Mouse (Mus musculus): ENCODE results near the gene Alpk3. TPM values are rescaled to one million over a fixed set of nuclear protein-coding genes. Genes with fewer than 3 reads are reported as not detected.
"Not testable (repeated sequence)": the region's sequence is repeated elsewhere in the genome, so short reads cannot be mapped to it uniquely, and the experiment has no call there.

Gene Alpk3
- polyA plus RNA-seq, 1 experiment from 2014 or later = 0.55 TPM

- WGBS = 56% methylated on average over 7 of the region's 7 CpGs
- ATAC-seq (ENCODE audit: insufficient number of reproducible peaks, insufficient read depth, low FRiP score, low read depth) = no peak
- no peaks in the 10 kb centered on the region for H3K27me3 ChIP-seq (ENCODE audit: control insufficient read depth, insufficient read depth, low read length)
- no peaks in the 10 kb centered on the region for H3K4me1 ChIP-seq (ENCODE audit: control insufficient read depth, insufficient read depth, low read length)
- no peak overlapping the region for H3K27ac ChIP-seq (ENCODE audit: low read length)
- no peak overlapping the region for H3K4me3 ChIP-seq (ENCODE audit: low read depth, low read length)
- no peaks in the 10 kb centered on the region for H3K9me3 ChIP-seq (ENCODE audit: control insufficient read depth, low read depth, low read length)
- no peak overlapping the region for H3K4me2 ChIP-seq (replicated peaks; ENCODE audit: low read depth, low read length)
- H3K9ac ChIP-seq (replicated peaks; ENCODE audit: low read depth, low read length) = no peak overlapping the region
- no peaks in the 10 kb centered on the region for H3K36me3 ChIP-seq (ENCODE audit: control insufficient read depth, insufficient read depth, low read length)
Observed at GRCm38 (mm10) chr7:81139100-81139499, 81.7 kb downstream of the Alpk3 start.

- no peak for ATAC-seq (ENCODE audit: insufficient number of reproducible peaks, insufficient read depth, low FRiP score, low read depth)
- H3K4me3 ChIP-seq (ENCODE audit: low read depth, low read length) = no peak overlapping the region
- H3K4me2 ChIP-seq (replicated peaks; ENCODE audit: low read depth, low read length) = no peak overlapping the region
- WGBS = 83% methylated on average over 5 of the region's 5 CpGs
- no peak overlapping the region for H3K9ac ChIP-seq (replicated peaks; ENCODE audit: low read depth, low read length)
- H3K36me3 ChIP-seq (ENCODE audit: control insufficient read depth, insufficient read depth, low read length) = no peaks in the 10 kb centered on the region
- no peaks in the 10 kb centered on the region for H3K27me3 ChIP-seq (ENCODE audit: control insufficient read depth, insufficient read depth, low read length)
- H3K9me3 ChIP-seq (ENCODE audit: control insufficient read depth, low read depth, low read length) = no peaks in the 10 kb centered on the region
- no peaks in the 10 kb centered on the region for H3K4me1 ChIP-seq (ENCODE audit: control insufficient read depth, insufficient read depth, low read length)
- H3K27ac ChIP-seq (ENCODE audit: low read length) = no peak overlapping the region
Observed at GRCm38 (mm10) chr7:81139671-81140404, 82.4 kb downstream of the Alpk3 start.

GRCm38 (mm10) chr7:81141541-81141940, 84.1 kb downstream of the Alpk3 start:
- Histone ChIP-seq H3K4me1 (ENCODE audit: control insufficient read depth, insufficient read depth, low read length) (no peaks in the 10 kb centered on the region), H3K27ac (ENCODE audit: low read length) (no peak overlapping the region), H3K4me2 (replicated peaks; ENCODE audit: low read depth, low read length) (no peak overlapping the region), H3K9me3 (ENCODE audit: control insufficient read depth, low read depth, low read length) (no peaks in the 10 kb centered on the region), H3K9ac (replicated peaks; ENCODE audit: low read depth, low read length) (no peak overlapping the region), H3K4me3 (ENCODE audit: low read depth, low read length) (no peak overlapping the region), H3K36me3 (ENCODE audit: control insufficient read depth, insufficient read depth, low read length) (no peaks in the 10 kb centered on the region), H3K27me3 (ENCODE audit: control insufficient read depth, insufficient read depth, low read length) (no peaks in the 10 kb centered on the region)
- 69% methylated on average over 1 of the region's 1 CpGs for WGBS
- no peak for ATAC-seq (ENCODE audit: insufficient number of reproducible peaks, insufficient read depth, low FRiP score, low read depth)

GRCm38 (mm10) chr7:81143056-81143455, 85.7 kb downstream of the Alpk3 start:
- 42% methylated on average over 4 of the region's 4 CpGs for WGBS
- not testable (repeated sequence) for H3K4me1 ChIP-seq (ENCODE audit: control insufficient read depth, insufficient read depth, low read length); ATAC-seq (ENCODE audit: insufficient number of reproducible peaks, insufficient read depth, low FRiP score, low read depth)

GRCm38 (mm10) chr7:81149759-81150158, 92.4 kb downstream of the Alpk3 start:
- WGBS = 77% methylated on average over 11 of the region's 11 CpGs
- Histone ChIP-seq H3K4me2 (replicated peaks; ENCODE audit: low read depth, low read length) (no peak overlapping the region), H3K9ac (replicated peaks; ENCODE audit: low read depth, low read length) (no peak overlapping the region), H3K4me3 (ENCODE audit: low read depth, low read length) (no peak overlapping the region), H3K27me3 (ENCODE audit: control insufficient read depth, insufficient read depth, low read length) (no peaks in the 10 kb centered on the region), H3K9me3 (ENCODE audit: control insufficient read depth, low read depth, low read length) (no peaks in the 10 kb centered on the region), H3K27ac (ENCODE audit: low read length) (no peak overlapping the region), H3K36me3 (ENCODE audit: control insufficient read depth, insufficient read depth, low read length) (no peaks in the 10 kb centered on the region), H3K4me1 (ENCODE audit: control insufficient read depth, insufficient read depth, low read length) (no peaks in the 10 kb centered on the region)
- no peak for ATAC-seq (ENCODE audit: insufficient number of reproducible peaks, insufficient read depth, low FRiP score, low read depth)

More at GRCm38 (mm10) chr7:81143056-81143455, 85.7 kb downstream of the Alpk3 start:
- H3K27ac ChIP-seq (ENCODE audit: low read length); H3K4me2 ChIP-seq (replicated peaks; ENCODE audit: low read depth, low read length); H3K36me3 ChIP-seq (ENCODE audit: control insufficient read depth, insufficient read depth, low read length); H3K9ac ChIP-seq (replicated peaks; ENCODE audit: low read depth, low read length); H3K4me3 ChIP-seq (ENCODE audit: low read depth, low read length); H3K9me3 ChIP-seq (ENCODE audit: control insufficient read depth, low read depth, low read length); H3K27me3 ChIP-seq (ENCODE audit: control insufficient read depth, insufficient read depth, low read length): not testable (repeated sequence)

GRCm38 (mm10) chr7:81151216-81151615, 93.8 kb downstream of the Alpk3 start:
- 92% methylated on average over 8 of the region's 8 CpGs for WGBS
- Histone ChIP-seq H3K9me3 (ENCODE audit: control insufficient read depth, low read depth, low read length) (no peaks in the 10 kb centered on the region), H3K4me1 (ENCODE audit: control insufficient read depth, insufficient read depth, low read length) (no peaks in the 10 kb centered on the region), H3K27me3 (ENCODE audit: control insufficient read depth, insufficient read depth, low read length) (no peaks in the 10 kb centered on the region), H3K9ac (replicated peaks; ENCODE audit: low read depth, low read length) (no peak overlapping the region), H3K36me3 (ENCODE audit: control insufficient read depth, insufficient read depth, low read length) (no peaks in the 10 kb centered on the region), H3K4me3 (ENCODE audit: low read depth, low read length) (no peak overlapping the region), H3K4me2 (replicated peaks; ENCODE audit: low read depth, low read length) (no peak overlapping the region), H3K27ac (ENCODE audit: low read length) (no peak overlapping the region)
- no peak for ATAC-seq (ENCODE audit: insufficient number of reproducible peaks, insufficient read depth, low FRiP score, low read depth)

GRCm38 (mm10) chr7:81152306-81152705, 94.9 kb downstream of the Alpk3 start:
- Histone ChIP-seq H3K4me1 (ENCODE audit: control insufficient read depth, insufficient read depth, low read length) (no peaks in the 10 kb centered on the region), H3K4me3 (ENCODE audit: low read depth, low read length) (no peak overlapping the region), H3K27me3 (ENCODE audit: control insufficient read depth, insufficient read depth, low read length) (no peaks in the 10 kb centered on the region), H3K9ac (replicated peaks; ENCODE audit: low read depth, low read length) (no peak overlapping the region), H3K36me3 (ENCODE audit: control insufficient read depth, insufficient read depth, low read length) (no peaks in the 10 kb centered on the region), H3K4me2 (replicated peaks; ENCODE audit: low read depth, low read length) (no peak overlapping the region), H3K9me3 (ENCODE audit: control insufficient read depth, low read depth, low read length) (no peaks in the 10 kb centered on the region), H3K27ac (ENCODE audit: low read length) (no peak overlapping the region)
- ATAC-seq (ENCODE audit: insufficient number of reproducible peaks, insufficient read depth, low FRiP score, low read depth) = no peak
- WGBS = 95% methylated on average over 10 of the region's 10 CpGs

- H3K4me1 ChIP-seq (ENCODE audit: control insufficient read depth, insufficient read depth, low read length) = no peaks in the 10 kb centered on the region
- H3K9ac ChIP-seq (replicated peaks; ENCODE audit: low read depth, low read length) = no peak overlapping the region
- H3K4me2 ChIP-seq (replicated peaks; ENCODE audit: low read depth, low read length) = no peak overlapping the region
- 76% methylated on average over 7 of the region's 7 CpGs for WGBS
- no peaks in the 10 kb centered on the region for H3K9me3 ChIP-seq (ENCODE audit: control insufficient read depth, low read depth, low read length)
- ATAC-seq (ENCODE audit: insufficient number of reproducible peaks, insufficient read depth, low FRiP score, low read depth) = no peak
- H3K27me3 ChIP-seq (ENCODE audit: control insufficient read depth, insufficient read depth, low read length) = no peaks in the 10 kb centered on the region
- no peak overlapping the region for H3K27ac ChIP-seq (ENCODE audit: low read length)
- H3K36me3 ChIP-seq (ENCODE audit: control insufficient read depth, insufficient read depth, low read length) = no peaks in the 10 kb centered on the region
- H3K4me3 ChIP-seq (ENCODE audit: low read depth, low read length) = no peak overlapping the region
Observed at GRCm38 (mm10) chr7:81152826-81153225, 95.4 kb downstream of the Alpk3 start.

GRCm38 (mm10) chr7:81153327-81153726, 95.9 kb downstream of the Alpk3 start:
- ATAC-seq (ENCODE audit: insufficient number of reproducible peaks, insufficient read depth, low FRiP score, low read depth) = no peak
- Histone ChIP-seq H3K9me3 (ENCODE audit: control insufficient read depth, low read depth, low read length) (no peaks in the 10 kb centered on the region), H3K9ac (replicated peaks; ENCODE audit: low read depth, low read length) (no peak overlapping the region), H3K27ac (ENCODE audit: low read length) (no peak overlapping the region), H3K27me3 (ENCODE audit: control insufficient read depth, insufficient read depth, low read length) (no peaks in the 10 kb centered on the region), H3K4me1 (ENCODE audit: control insufficient read depth, insufficient read depth, low read length) (no peaks in the 10 kb centered on the region), H3K36me3 (ENCODE audit: control insufficient read depth, insufficient read depth, low read length) (no peaks in the 10 kb centered on the region), H3K4me2 (replicated peaks; ENCODE audit: low read depth, low read length) (no peak overlapping the region), H3K4me3 (ENCODE audit: low read depth, low read length) (no peak overlapping the region)
- 78% methylated on average over 6 of the region's 6 CpGs for WGBS
